Mouse (Mus musculus) intestine, embryonic 14.5 days (tissue): Measurements from ENCODE around the gene Ppt2. TPM values are rescaled to one million over a fixed set of nuclear protein-coding genes. Genes with fewer than 3 reads are reported as not detected.
A peak's percentile ranks its signal among the peaks of the same experiment; 100 is the strongest.

Source experiments
- ATAC-seq: fragments of 200-750 bp; cut with Nextera tagmentation; replicated peaks from 2 replicates; pipeline ENCODE4 v1.8.0; 2017; ENCODE audit warnings: low read depth, moderate number of reproducible peaks, moderate TSS enrichment, moderate library complexity; ENCODE audit not compliant: low FRiP score, low TSS enrichment
- DNase-seq: peaks from one replicate; pipeline ENCODE4 v3.0.0-alpha.2; 2018; ENCODE audit warnings: low spot score
- H3K27ac ChIP-seq: fragments of 300-500 bp; sonication (generic); 2 replicates; pipeline ENCODE4 v1.5.1; 2014; ENCODE audit warnings: low read depth, mild to moderate bottlenecking, control low read depth
- H3K27me3 ChIP-seq: fragments of 300-500 bp; sonication (generic); replicated peaks from 2 replicates; pipeline ENCODE4 v1.6.1; 2014; ENCODE audit warnings: low read length, control low read depth; ENCODE audit not compliant: control insufficient read depth, insufficient read depth
- H3K36me3 ChIP-seq: fragments of 300-500 bp; sonication (generic); 2 replicates; pipeline ENCODE4 v1.6.1; 2014; ENCODE audit warnings: low read length, control low read depth; ENCODE audit not compliant: control insufficient read depth, insufficient read depth
- H3K4me1 ChIP-seq: fragments of 300-500 bp; sonication (generic); replicated peaks from 2 replicates; pipeline ENCODE4 v1.6.1; 2014; ENCODE audit warnings: low read length, control low read depth, mixed read lengths; ENCODE audit not compliant: control insufficient read depth, insufficient read depth
- H3K4me2 ChIP-seq: fragments of 300-500 bp; sonication (generic); 2 replicates; pipeline ENCODE4 v1.6.1; 2014; ENCODE audit warnings: low read length
- H3K4me3 ChIP-seq: fragments of 300-500 bp; sonication (generic); 2 replicates; pipeline ENCODE4 v1.5.1; 2014; ENCODE audit warnings: low read depth, low read length, control low read depth, mixed read lengths
- H3K9ac ChIP-seq: fragments of 300-500 bp; sonication (generic); 2 replicates; pipeline ENCODE4 v1.6.1; 2014; ENCODE audit warnings: mild to moderate bottlenecking, low read length
- H3K9me3 ChIP-seq: fragments of 300-500 bp; sonication (generic); 2 replicates; pipeline ENCODE4 v1.6.1; 2016; ENCODE audit warnings: low read length, control low read depth; ENCODE audit not compliant: control insufficient read depth
- WGBS: fragments of 180-500 bp; shearing (Covaris S2); extraction: QIAGEN DNeasy Blood & Tissue Kit; methylation state at CpG from one replicate; pipeline ENCODE4 v1.1.7; 2014; 5-methylcytosine and 5-hydroxymethylcytosine counted together
- polyA plus RNA-seq: library from polyadenylated mRNA; unstranded; fragments of >200 nt; fragmentation: Nextera tagmentation; extraction: Ambion mirVana; gene quantifications from 2 replicates; pipeline ENCODE4 v1.2.1, GENCODE M21; 2014

The Ppt2 gene
- polyA plus RNA-seq, 1 experiment from 2014 or later = 34.8 TPM

GRCm38 (mm10) chr17:34578070-34578469, 50.2 kb downstream of the Ppt2 start:
- Histone ChIP-seq H3K4me2 (no peak overlapping the region), H3K36me3 (no peaks in the 10 kb centered on the region), H3K9ac (no peak overlapping the region), H3K9me3 (no peaks in the 10 kb centered on the region), H3K4me1 (no peaks in the 10 kb centered on the region), H3K4me3 (no peak overlapping the region), H3K27me3 (no peaks in the 10 kb centered on the region), H3K27ac (no peak overlapping the region)
- WGBS = 88% methylated on average over 3 of the region's 3 CpGs
- DNase-seq (no peak), ATAC-seq (no peak)

DNA sequence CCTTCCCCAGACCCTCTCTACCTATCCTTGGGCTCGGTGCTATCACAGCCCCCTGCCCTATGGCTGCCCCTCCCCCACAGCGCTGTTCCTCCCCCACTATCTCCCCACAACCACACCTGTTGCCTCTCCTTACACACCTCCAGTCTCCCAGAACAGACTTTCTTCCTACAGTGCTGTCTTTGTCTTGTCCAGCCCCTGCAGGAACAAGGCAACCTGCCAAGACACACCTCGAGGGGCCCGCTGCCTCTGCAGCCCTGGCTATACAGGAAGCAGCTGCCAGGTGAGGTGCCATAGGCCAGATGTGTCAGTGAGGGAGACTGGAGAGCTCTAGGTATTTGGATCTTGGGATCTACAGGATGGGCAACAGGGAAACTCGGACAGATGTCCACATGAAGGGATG, 51.7 kb downstream of the Ppt2 start:
- no peak overlapping the region for H3K9ac ChIP-seq
- H3K36me3 ChIP-seq = no peaks in the 10 kb centered on the region
- 66% methylated on average over 5 of the region's 5 CpGs for WGBS
- no peak overlapping the region for H3K4me3 ChIP-seq
- no peak overlapping the region for H3K4me2 ChIP-seq
- DNase-seq (no peak), ATAC-seq (peak; percentile 52)
- H3K4me1 ChIP-seq = no peaks in the 10 kb centered on the region
- peak overlapping the region; percentile 10; the same call in 1 of the 2 replicates for H3K27ac ChIP-seq
- H3K9me3 ChIP-seq = no peaks in the 10 kb centered on the region
- no peaks in the 10 kb centered on the region for H3K27me3 ChIP-seq

- H3K4me2 ChIP-seq = no peak overlapping the region
- no peaks in the 10 kb centered on the region for H3K36me3 ChIP-seq
- no peak overlapping the region for H3K4me3 ChIP-seq
- no peak overlapping the region for H3K27ac ChIP-seq
- DNase-seq (no peak), ATAC-seq (no peak)
- H3K9me3 ChIP-seq = no peaks in the 10 kb centered on the region
- H3K9ac ChIP-seq = no peak overlapping the region
- 22% methylated on average over 15 of the region's 15 CpGs for WGBS
- H3K4me1 ChIP-seq = no peaks in the 10 kb centered on the region
- no peaks in the 10 kb centered on the region for H3K27me3 ChIP-seq
Measured at GRCm38 (mm10) chr17:34572361-34572760, 55.9 kb downstream of the Ppt2 start.

GRCm38 (mm10) chr17:34571875-34572274, 56.4 kb downstream of the Ppt2 start:
- Histone ChIP-seq H3K9me3 (no peaks in the 10 kb centered on the region), H3K4me3 (no peak overlapping the region), H3K4me1 (no peaks in the 10 kb centered on the region), H3K9ac (no peak overlapping the region), H3K27me3 (no peaks in the 10 kb centered on the region), H3K4me2 (no peak overlapping the region), H3K36me3 (no peaks in the 10 kb centered on the region), H3K27ac (no peak overlapping the region)
- WGBS = 15% methylated on average over 5 of the region's 5 CpGs
- DNase-seq (no peak), ATAC-seq (no peak)

DNA sequence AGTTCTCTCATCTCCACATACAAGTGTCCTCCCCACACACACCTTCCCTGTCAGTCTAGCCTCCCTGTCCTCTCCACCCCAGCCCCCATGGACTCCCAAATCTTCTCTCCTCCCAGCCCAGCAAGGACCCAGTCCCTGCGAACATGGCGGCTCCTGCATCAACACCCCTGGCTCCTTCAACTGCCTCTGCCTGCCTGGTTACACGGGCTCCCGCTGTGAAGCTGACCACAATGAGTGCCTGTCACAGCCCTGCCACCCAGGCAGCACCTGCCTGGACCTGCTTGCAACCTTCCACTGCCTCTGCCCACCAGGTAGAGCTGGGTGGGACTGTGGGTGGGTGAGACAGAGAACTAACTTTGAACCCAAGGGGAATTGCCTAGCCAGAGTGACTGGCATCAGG, 58.4 kb downstream of the Ppt2 start:
- Histone ChIP-seq H3K4me3 (no peak overlapping the region), H3K4me2 (no peak overlapping the region), H3K27me3 (no peaks in the 10 kb centered on the region), H3K36me3 (no peaks in the 10 kb centered on the region), H3K9me3 (no peaks in the 10 kb centered on the region), H3K9ac (no peak overlapping the region), H3K27ac (no peak overlapping the region), H3K4me1 (peaks cover 4% of the 10 kb centered on the region; the same call in 1 of the 2 replicates)
- ATAC-seq (no peak), DNase-seq (no peak)
- WGBS = 75% methylated on average over 4 of the region's 4 CpGs

DNA sequence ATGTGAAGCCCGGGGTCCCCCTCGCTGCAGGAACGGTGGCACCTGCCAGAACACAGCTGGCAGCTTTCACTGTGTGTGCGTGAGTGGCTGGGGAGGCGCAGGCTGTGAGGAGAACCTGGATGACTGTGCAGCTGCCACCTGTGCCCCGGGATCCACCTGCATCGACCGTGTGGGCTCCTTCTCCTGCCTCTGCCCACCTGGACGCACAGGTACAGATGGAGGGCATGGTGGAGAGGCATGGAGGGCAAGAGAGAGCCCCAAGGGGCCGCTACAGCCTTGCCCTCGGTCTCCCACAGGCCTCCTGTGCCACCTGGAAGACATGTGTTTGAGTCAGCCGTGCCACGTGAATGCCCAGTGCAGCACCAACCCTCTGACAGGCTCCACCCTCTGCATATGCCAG, 59.9 kb downstream of the Ppt2 start:
- no peak for ATAC-seq
- Histone ChIP-seq H3K4me2 (no peak overlapping the region), H3K27me3 (no peaks in the 10 kb centered on the region), H3K9me3 (no peaks in the 10 kb centered on the region), H3K9ac (no peak overlapping the region), H3K36me3 (no peaks in the 10 kb centered on the region), H3K4me3 (no peak overlapping the region), H3K4me1 (peaks cover 15% of the 10 kb centered on the region; the same call in 1 of the 2 replicates), H3K27ac (no peak overlapping the region)
- WGBS = 77% methylated on average over 13 of the region's 13 CpGs
- no peak for DNase-seq

DNA sequence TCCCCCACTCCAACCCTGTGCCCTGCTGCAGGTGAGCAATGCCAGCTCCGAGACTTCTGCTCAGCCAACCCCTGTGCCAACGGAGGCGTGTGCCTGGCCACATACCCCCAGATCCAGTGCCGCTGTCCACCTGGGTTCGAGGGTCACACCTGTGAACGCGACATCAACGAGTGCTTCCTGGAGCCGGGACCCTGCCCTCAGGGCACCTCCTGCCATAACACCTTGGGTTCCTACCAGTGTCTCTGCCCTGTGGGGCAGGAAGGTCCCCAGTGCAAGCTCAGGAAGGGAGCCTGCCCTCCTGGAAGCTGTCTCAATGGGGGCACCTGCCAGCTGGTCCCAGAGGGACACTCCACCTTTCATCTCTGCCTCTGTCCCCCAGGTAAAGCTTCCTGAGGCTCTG, 61.0 kb downstream of the Ppt2 start:
- Histone ChIP-seq H3K36me3 (no peaks in the 10 kb centered on the region), H3K9me3 (no peaks in the 10 kb centered on the region), H3K27me3 (no peaks in the 10 kb centered on the region), H3K9ac (no peak overlapping the region), H3K27ac (no peak overlapping the region), H3K4me1 (peaks cover 15% of the 10 kb centered on the region; the same call in 1 of the 2 replicates), H3K4me3 (no peak overlapping the region), H3K4me2 (no peak overlapping the region)
- DNase-seq = no peak
- 60% methylated on average over 9 of the region's 9 CpGs for WGBS
- ATAC-seq = no peak

Other genes starting within 250 kb of the Ppt2 start
- 0.51 and 0.91 TPM in 2 replicates for gene BC051142, start 229.7 kb downstream of the Ppt2 start, polyA plus RNA-seq
- gene Btnl4, start 151.2 kb downstream of the Ppt2 start, polyA plus RNA-seq = 1.1 and 3.3 TPM in 2 replicates
- 0.14 and 0.22 TPM in 2 replicates for gene Btnl6, start 111.2 kb downstream of the Ppt2 start, polyA plus RNA-seq
- gene Notch4, start 64.2 kb downstream of the Ppt2 start, polyA plus RNA-seq = 5.2 and 7.4 TPM in 2 replicates
- 10.3 and 12.6 TPM in 2 replicates for gene Gpsm3, start 38.7 kb downstream of the Ppt2 start, polyA plus RNA-seq
- 12.0 and 13.7 TPM in 2 replicates for gene Pbx2, start 37.2 kb downstream of the Ppt2 start, polyA plus RNA-seq
- gene Ager, start 30.6 kb downstream of the Ppt2 start, polyA plus RNA-seq = 2.3 and 2.9 TPM in 2 replicates
- gene Rnf5, start 24.8 kb downstream of the Ppt2 start, polyA plus RNA-seq = 109 and 110 TPM in 2 replicates
- 59.7 and 62.3 TPM in 2 replicates for gene Agpat1, start 24.2 kb downstream of the Ppt2 start, polyA plus RNA-seq
- 2.4 and 2.8 TPM in 2 replicates for gene Egfl8, start 12.5 kb downstream of the Ppt2 start, polyA plus RNA-seq
- 0.46 and 0.53 TPM in 2 replicates for gene Prrt1, start 1.0 kb upstream of the Ppt2 start, polyA plus RNA-seq
- gene Fkbpl, start 16.3 kb upstream of the Ppt2 start, polyA plus RNA-seq = 10.8 and 13.0 TPM in 2 replicates
- 59.8 and 62.2 TPM in 2 replicates for gene Atf6b, start 18.6 kb upstream of the Ppt2 start, polyA plus RNA-seq
- 2.2 and 2.7 TPM in 2 replicates for gene Tnxb, start 42.0 kb upstream of the Ppt2 start, polyA plus RNA-seq
- gene C4b, start 115.4 kb upstream of the Ppt2 start, polyA plus RNA-seq = 0.23 and 0.28 TPM in 2 replicates
- not detected in 2 replicates for gene Cyp21a1, start 176.1 kb upstream of the Ppt2 start, polyA plus RNA-seq
- gene Stk19, start 208.4 kb upstream of the Ppt2 start, polyA plus RNA-seq = 22.0 and 25.8 TPM in 2 replicates
- 58.2 and 63.4 TPM in 2 replicates for gene Dxo, start 208.5 kb upstream of the Ppt2 start, polyA plus RNA-seq
- 42.0 and 45.9 TPM in 2 replicates for gene Skiv2l, start 221.7 kb upstream of the Ppt2 start, polyA plus RNA-seq
- 121 and 123 TPM in 2 replicates for gene Nelfe, start 221.9 kb upstream of the Ppt2 start, polyA plus RNA-seq
- 19.4 and 24.2 TPM in 2 replicates for gene Cfb, start 234.0 kb upstream of the Ppt2 start, polyA plus RNA-seq